Mouse (Mus musculus): Measurements from ENCODE around the gene Phyhd1.

- TF ChIP-seq CTCF (IDR thresholded peaks at IDR 0.05; ENCODE audit: low read depth, low read length) = no peak
- no peak for TF ChIP-seq GATA1 (IDR thresholded peaks at IDR 0.05; ENCODE audit: borderline replicate concordance, low read length)
- TF ChIP-seq POLR2AphosphoS5 (IDR thresholded peaks at IDR 0.05; ENCODE audit: insufficient replicate concordance, low read depth, low read length) = no peak
Observed at GRCm38 (mm10) chr2:30259131-30260064, 6.6 kb upstream of the Phyhd1 start.

Measured in G1E (cell line).